Comparison of ENCODE assay signal across 15 mouse cellular contexts in genomic region chr6:116037281-116037831, GRCm38 (mm10). TPM values are rescaled to one million over a fixed set of nuclear protein-coding genes. Genes with fewer than 3 reads are reported as not detected.
DNase-seq lines count a peak whose midpoint lies in the region; ATAC-seq and TF ChIP-seq lines count a peak whose summit lies in the region.
"Had no signal": no experiment of that assay in that cellular context is flagged by ENCODE, and none has a peak within 500 bp of the region (broad histone marks: within the 10 kb centered on the region; RNA-seq: fewer than 3 reads in every experiment).

No protein-coding gene starts in this region.

- ATAC-seq in liver, postnatal 0 days = peak; percentile 51; the same call in 1 of the 2 replicates
- peak; percentile 65 for ATAC-seq in intestine, postnatal 0 days
- ATAC-seq: hindbrain, postnatal 0 days had no signal

- no peak overlapping the region for H3K4me3 ChIP-seq in liver, postnatal 0 days (ENCODE audit: low read depth, low read length)
- H3K4me3 ChIP-seq in intestine, postnatal 0 days (ENCODE audit: low read depth, low read length) = no peak overlapping the region
- H3K4me3 ChIP-seq: megakaryocyte, embryonic 14.5 days had no signal

- H3K27me3 ChIP-seq in liver, postnatal 0 days (ENCODE audit: insufficient read depth, low read length) = no peaks in the 10 kb centered on the region
- H3K27me3 ChIP-seq in intestine, postnatal 0 days (replicated peaks; ENCODE audit: control insufficient read depth, insufficient read depth, low read length) = no peaks in the 10 kb centered on the region
- H3K27me3 ChIP-seq: CH12.LX; megakaryocyte, embryonic 14.5 days had no signal

- H3K36me3 ChIP-seq in liver, postnatal 0 days (replicated peaks; ENCODE audit: insufficient read depth, low read length) = peaks cover 3% of the 10 kb centered on the region; the same call in 1 of the 2 replicates
- no peaks in the 10 kb centered on the region for H3K36me3 ChIP-seq in intestine, postnatal 0 days (ENCODE audit: control insufficient read depth, insufficient read depth)

- no peak overlapping the region for H3K9ac ChIP-seq in liver, postnatal 0 days (replicated peaks)
- H3K9ac ChIP-seq in intestine, postnatal 0 days (ENCODE audit: low read depth, low read length) = no peak overlapping the region

- no peak overlapping the region for H3K27ac ChIP-seq in liver, postnatal 0 days (ENCODE audit: low read depth)
- H3K27ac ChIP-seq in intestine, postnatal 0 days (ENCODE audit: low read depth, low read length) = no peak overlapping the region
- H3K27ac ChIP-seq: hindbrain, postnatal 0 days had no signal

- no peak for TF ChIP-seq EP300 in liver, postnatal 0 days (IDR thresholded peaks at IDR 0.05; ENCODE audit: low read depth)

- H3K4me1 ChIP-seq in liver, postnatal 0 days (ENCODE audit: insufficient read depth) = no peaks in the 10 kb centered on the region; the same call in 1 of the 2 replicates
- no peaks in the 10 kb centered on the region for H3K4me1 ChIP-seq in intestine, postnatal 0 days (replicated peaks; ENCODE audit: control insufficient read depth, insufficient read depth, low read length)

- 72% methylated on average over 5 of the region's 5 CpGs for WGBS in liver, postnatal 0 days (ENCODE audit: insufficient replicate concordance)
- WGBS in intestine, postnatal 0 days = 79% methylated on average over 5 of the region's 5 CpGs

- no peaks in the 10 kb centered on the region for H3K9me3 ChIP-seq in liver, postnatal 0 days (ENCODE audit: low read length)
- no peaks in the 10 kb centered on the region for H3K9me3 ChIP-seq in intestine, postnatal 0 days (ENCODE audit: control insufficient read depth)
- H3K9me3 ChIP-seq: megakaryocyte, embryonic 14.5 days had no signal

- H3K4me2 ChIP-seq in liver, postnatal 0 days (ENCODE audit: low read depth, low read length) = no peak overlapping the region
- no peak overlapping the region for H3K4me2 ChIP-seq in intestine, postnatal 0 days (replicated peaks; ENCODE audit: low read depth)

- intact Hi-C loops in gastrocnemius, postnatal 36 days (cut with DNase I) = loop anchor here (5.0 kb wide), 1 partner anchor 35 kb away; no protein-coding TSS in a partner anchor

- peak; percentile 18 to 40 for DNase-seq in gastrocnemius, adult 8-10 months (ENCODE audit: low spot score in 2 of 2)
- no peak for DNase-seq in gastrocnemius, postnatal 36 days
- DNase-seq in liver, postnatal 0 days = no peak
- no peak for DNase-seq in liver
- peak; percentile 40 for DNase-seq in telencephalon, adult 2 months (ENCODE audit: low read depth, low spot score)
- DNase-seq in testis, postnatal 14 days (ENCODE audit: low spot score) = no peak
- DNase-seq: cerebellum, adult 8-10 months; embryo, embryonic 11 days; heart, postnatal 14 days; lung, adult 2 months; thymus, postnatal 25 days had no signal

- TF ChIP-seq CTCF in liver, postnatal 0 days (IDR thresholded peaks at IDR 0.05; ENCODE audit: low read depth) = no peak
- TF ChIP-seq CTCF in intestine, postnatal 0 days (IDR thresholded peaks at IDR 0.05; ENCODE audit: low read depth) = no peak

RNA-seq across cellular contexts. Expression of gene Plxnd1, which starts 42.6 kb away (rescaled TPM):
- 10 to 100 TPM; 12.9 to 25.5 (median 19.1) TPM for total RNA-seq in gastrocnemius, adult 8-10 months (2022)
- total RNA-seq in gastrocnemius, postnatal 36 days (2021) = 10 to 100 TPM; 19.0 to 21.8 TPM
- polyA plus RNA-seq in liver, postnatal 0 days (2015; fragmentation: Nextera tagmentation; extraction: Ambion mirVana) = 8.5 and 8.7 TPM in 2 replicates
- polyA plus RNA-seq in intestine, postnatal 0 days (2015; fragmentation: Nextera tagmentation; extraction: Ambion mirVana) = 8.2 and 9.6 TPM in 2 replicates

Comparison
In these comparisons a context has a peak if more than half of its experiments do, and no peak if none do; other contexts are left out.
1. DNase-seq: peak in gastrocnemius, adult 8-10 months (2 of 2) and telencephalon, adult 2 months (single experiment); none in gastrocnemius, postnatal 36 days (0 of 2), liver, postnatal 0 days (single experiment), liver (single experiment) and testis, postnatal 14 days (single experiment).